Mouse (Mus musculus): ENCODE results near the gene Preb. TPM values are rescaled to one million over a fixed set of nuclear protein-coding genes. Genes with fewer than 3 reads are reported as not detected.
A peak's percentile ranks its signal among the peaks of the same experiment; 100 is the strongest.

The Preb gene
- total RNA-seq, 2 experiments from 2014 or later = 76.7 to 86.2 TPM

GRCm38 (mm10) chr5:30909863-30910262, 50.3 kb downstream of the Preb start:
- intact Hi-C loops (cut with DNase I) = loop anchor here (5.0 kb wide), 1 partner anchor 198 kb away; the partner anchor contains the start of gene Dpysl5

GRCm38 (mm10) chr5:30909300-30909659, 50.9 kb downstream of the Preb start:
- intact Hi-C loops (cut with DNase I) = loop anchor here (5.0 kb wide), 1 partner anchor 197 kb away; the partner anchor contains the start of gene Dpysl5

More at GRCm38 (mm10) chr5:30909863-30910262, 50.3 kb downstream of the Preb start:
- no peak for DNase-seq

GRCm38 (mm10) chr5:30908426-30909299, 51.5 kb downstream of the Preb start:
- no peak for DNase-seq
- intact Hi-C loops (cut with DNase I) = loop anchor here (5.0 kb wide), 1 partner anchor 196 kb away; the partner anchor contains the start of gene Dpysl5

More at GRCm38 (mm10) chr5:30909300-30909659, 50.9 kb downstream of the Preb start:
- no peak for DNase-seq

GRCm38 (mm10) chr5:30907413-30908059, 52.6 kb downstream of the Preb start, which contains the start of gene Ost4:
Ost4 (minus strand) TSS chr5:30907788.
- intact Hi-C loops (cut with DNase I) = loop anchor here (2.0 to 5.0 kb wide), 2 partner anchors 19 to 195 kb away; partner anchors contain the start of genes Agbl5 and Dpysl5

GRCm38 (mm10) chr5:30901860-30902259, 58.3 kb downstream of the Preb start:
- DNase-seq = no peak
- intact Hi-C loops (cut with DNase I) = no loop called here

More at GRCm38 (mm10) chr5:30907413-30908059, 52.6 kb downstream of the Preb start, which contains the start of gene Ost4:
- DNase-seq = peak; percentile 94 to 95

Other genes starting within 250 kb of the Preb start
- gene Dpysl5, start 248.8 kb downstream of the Preb start, total RNA-seq (2021) = 1 to 10 TPM; 1.4 to 2.2 TPM
- 10 to 100 TPM; 63.1 to 68.1 TPM for gene Mapre3, start 145.7 kb downstream of the Preb start, total RNA-seq (2021)
- 10 to 100 TPM; 25.0 to 31.5 TPM for gene Tmem214, start 92.3 kb downstream of the Preb start, total RNA-seq (2021)
- gene Agbl5, start 71.7 kb downstream of the Preb start, total RNA-seq (2021) = 1 to 10 TPM; 1.6 to 3.0 TPM
- 10 to 100 TPM; 94.1 to 99.6 TPM for gene Ost4, start 52.6 kb downstream of the Preb start, total RNA-seq (2021)
- 1 to 10 TPM; 4.8 to 7.0 TPM for gene Emilin1, start 47.0 kb downstream of the Preb start, total RNA-seq (2021)
- 10 to 100 TPM; 27.1 to 30.3 TPM for gene Khk, start 38.9 kb downstream of the Preb start, total RNA-seq (2021)
- 1 to 10 TPM; 2.5 TPM for gene Cgref1, start 14.8 kb downstream of the Preb start, total RNA-seq (2021)
- under 1 TPM; 0.15 to 0.32 TPM for gene Tcf23, start 8.3 kb upstream of the Preb start, total RNA-seq (2021)
- gene Atraid, start 88.0 kb upstream of the Preb start, total RNA-seq (2021) = 10 to 100 TPM; 42.4 to 43.6 TPM
- gene Slc5a6, start 88.6 kb upstream of the Preb start, total RNA-seq (2021) = 1 to 10 TPM; 2.5 to 3.8 TPM
- 10 to 100 TPM; 21.3 to 21.7 TPM for gene Cad, start 94.4 kb upstream of the Preb start, total RNA-seq (2021)
- gene Dnajc5g, start 145.9 kb upstream of the Preb start, total RNA-seq (2021) = not detected
- not detected for gene Slc30a3, start 147.9 kb upstream of the Preb start, total RNA-seq (2021)
- 100 to 1,000 TPM; 349 to 367 TPM for gene Trim54, start 156.4 kb upstream of the Preb start, total RNA-seq (2021)
- gene Ucn, start 178.5 kb upstream of the Preb start, total RNA-seq (2021) = not detected
- gene Mpv17, start 193.9 kb upstream of the Preb start, total RNA-seq (2021) = 10 to 100 TPM; 19.1 to 23.9 TPM
- 1 to 10 TPM in 1 of 2 experiments, under 1 TPM in 1; 0.59 to 1.7 TPM for gene Gm29609, start 219.6 kb upstream of the Preb start, total RNA-seq (2021)
- gene Gtf3c2, start 219.8 kb upstream of the Preb start, total RNA-seq (2021) = 10 to 100 TPM; 17.8 to 20.8 TPM
- gene Snx17, start 232.9 kb upstream of the Preb start, total RNA-seq (2021) = 10 to 100 TPM; 28.1 to 29.7 TPM
- 10 to 100 TPM; 44.1 to 52.9 TPM for gene Eif2b4, start 233.1 kb upstream of the Preb start, total RNA-seq (2021)
- 1 to 10 TPM; 5.1 to 5.8 TPM for gene Zfp513, start 241.9 kb upstream of the Preb start, total RNA-seq (2021)

Measured in gastrocnemius, postnatal 36 days (tissue).